Mouse (Mus musculus) intestine, embryonic 15.5 days (tissue): Measurements from ENCODE around the gene Parp3. TPM values are rescaled to one million over a fixed set of nuclear protein-coding genes. Genes with fewer than 3 reads are reported as not detected.

Experiments used
- ATAC-seq: fragments of 200-750 bp; cut with Nextera tagmentation; 2 replicates; pipeline ENCODE4 v1.8.0; 2017; ENCODE audit warnings: moderate TSS enrichment, moderate library complexity
- H3K27ac ChIP-seq: fragments of 300-500 bp; sonication (generic); 2 replicates; pipeline ENCODE4 v1.5.1; 2015; ENCODE audit warnings: mild to moderate bottlenecking, inconsistent platforms
- H3K27me3 ChIP-seq: fragments of 300-500 bp; sonication (generic); replicated peaks from 2 replicates; pipeline ENCODE4 v1.6.1; 2015; ENCODE audit warnings: inconsistent platforms
- H3K36me3 ChIP-seq: fragments of 300-500 bp; sonication (generic); 2 replicates; pipeline ENCODE4 v1.6.1; 2015; ENCODE audit warnings: inconsistent platforms
- H3K4me1 ChIP-seq: fragments of 300-500 bp; sonication (generic); replicated peaks from 2 replicates; pipeline ENCODE4 v1.6.1; 2015; ENCODE audit warnings: inconsistent platforms
- H3K4me2 ChIP-seq: fragments of 300-500 bp; sonication (generic); replicated peaks from 2 replicates; pipeline ENCODE4 v1.6.1; 2015; ENCODE audit warnings: mild to moderate bottlenecking, inconsistent platforms
- H3K4me3 ChIP-seq: fragments of 300-500 bp; sonication (generic); replicated peaks from 2 replicates; pipeline ENCODE4 v1.5.1; 2015; ENCODE audit warnings: inconsistent platforms
- H3K9ac ChIP-seq: fragments of 300-500 bp; sonication (generic); 2 replicates; pipeline ENCODE4 v1.6.1; 2015; ENCODE audit warnings: inconsistent platforms
- H3K9me3 ChIP-seq: fragments of 300-500 bp; sonication (generic); 2 replicates; pipeline ENCODE4 v1.6.1; 2016; ENCODE audit warnings: inconsistent platforms
- WGBS: fragments of 180-500 bp; shearing (Covaris S2); methylation state at CpG from one replicate; pipeline ENCODE4 v1.1.7; 2015; 5-methylcytosine and 5-hydroxymethylcytosine counted together
- polyA plus RNA-seq: library from polyadenylated mRNA; unstranded; fragments of >200 nt; fragmentation: Nextera tagmentation; extraction: Ambion mirVana; gene quantifications from 2 replicates; pipeline ENCODE4 v1.2.1, GENCODE M21; 2015

Parp3 gene
- polyA plus RNA-seq, 1 experiment from 2014 or later, result 2.5 TPM

DNA sequence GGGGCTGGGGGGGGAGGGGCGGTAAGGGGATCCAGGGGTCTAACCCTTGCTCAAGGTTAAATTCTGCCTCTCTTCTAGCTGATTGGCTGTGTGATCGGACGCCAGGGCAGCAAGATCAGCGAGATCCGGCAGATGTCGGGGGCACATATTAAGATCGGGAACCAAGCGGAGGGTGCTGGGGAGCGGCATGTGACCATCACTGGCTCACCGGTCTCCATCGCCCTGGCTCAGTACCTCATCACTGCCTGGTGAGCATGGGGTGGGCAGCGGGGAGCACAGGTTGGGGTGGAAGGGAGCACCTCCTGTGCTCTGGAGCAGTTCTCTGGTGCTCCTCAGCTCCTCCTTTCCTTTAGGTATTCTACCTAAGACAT lies 14.3 kb downstream of the Parp3 start:
- WGBS, result 95% methylated on average over 12 of the region's 12 CpGs
- H3K36me3 ChIP-seq, result peaks cover 14% of the 10 kb centered on the region; the same call in 1 of the 2 replicates
- no peak overlapping the region for H3K4me3 ChIP-seq
- H3K9me3 ChIP-seq, result no peaks in the 10 kb centered on the region
- H3K9ac ChIP-seq, result no peak overlapping the region
- no peak overlapping the region for H3K4me2 ChIP-seq
- no peak for ATAC-seq
- peaks cover 17% of the 10 kb centered on the region for H3K27me3 ChIP-seq
- peaks cover 11% of the 10 kb centered on the region for H3K4me1 ChIP-seq
- no peak overlapping the region for H3K27ac ChIP-seq

- ATAC-seq, result no peak
- Histone ChIP-seq H3K27ac (no peak overlapping the region), H3K9me3 (no peaks in the 10 kb centered on the region), H3K9ac (no peak overlapping the region), H3K4me3 (no peak overlapping the region), H3K27me3 (peaks cover 17% of the 10 kb centered on the region), H3K36me3 (peaks cover 14% of the 10 kb centered on the region; the same call in 1 of the 2 replicates), H3K4me2 (no peak overlapping the region), H3K4me1 (peaks cover 15% of the 10 kb centered on the region)
- 86% methylated on average over 16 of the region's 16 CpGs for WGBS
Observed at GRCm38 (mm10) chr9:106461641-106462429, 14.9 kb downstream of the Parp3 start.

DNA sequence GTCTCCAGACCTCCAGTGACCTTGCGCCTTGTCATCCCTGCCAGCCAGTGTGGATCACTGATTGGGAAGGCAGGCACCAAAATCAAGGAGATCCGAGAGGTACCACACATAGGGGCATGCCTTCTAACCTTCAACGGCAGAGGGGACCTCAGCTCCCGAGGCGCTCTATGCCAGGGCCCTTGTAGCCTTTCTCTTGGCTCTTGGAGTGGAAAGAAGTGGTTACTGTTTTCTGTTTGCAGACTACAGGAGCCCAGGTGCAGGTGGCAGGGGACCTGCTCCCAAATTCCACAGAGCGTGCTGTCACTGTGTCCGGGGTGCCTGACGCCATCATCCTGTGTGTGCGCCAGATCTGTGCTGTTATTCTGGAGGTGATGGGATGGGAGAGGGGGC lies 15.7 kb downstream of the Parp3 start:
- H3K4me1 ChIP-seq, result peaks cover 23% of the 10 kb centered on the region
- 86% methylated on average over 9 of the region's 9 CpGs for WGBS
- no peak overlapping the region for H3K4me3 ChIP-seq
- H3K4me2 ChIP-seq, result no peak overlapping the region
- peaks cover 17% of the 10 kb centered on the region for H3K27me3 ChIP-seq
- H3K9ac ChIP-seq, result no peak overlapping the region
- ATAC-seq, result no peak
- H3K27ac ChIP-seq, result no peak overlapping the region
- no peaks in the 10 kb centered on the region for H3K9me3 ChIP-seq
- peaks cover 14% of the 10 kb centered on the region; the same call in 1 of the 2 replicates for H3K36me3 ChIP-seq

GRCm38 (mm10) chr9:106460401-106461025 lies 16.2 kb downstream of the Parp3 start:
- no peak overlapping the region for H3K9ac ChIP-seq
- peaks cover 25% of the 10 kb centered on the region for H3K4me1 ChIP-seq
- H3K4me2 ChIP-seq, result no peak overlapping the region
- no peaks in the 10 kb centered on the region for H3K9me3 ChIP-seq
- 81% methylated on average over 18 of the region's 18 CpGs for WGBS
- peaks cover 14% of the 10 kb centered on the region; the same call in 1 of the 2 replicates for H3K36me3 ChIP-seq
- no peak for ATAC-seq
- H3K27me3 ChIP-seq, result peaks cover 13% of the 10 kb centered on the region
- no peak overlapping the region for H3K4me3 ChIP-seq
- no peak overlapping the region for H3K27ac ChIP-seq

DNA sequence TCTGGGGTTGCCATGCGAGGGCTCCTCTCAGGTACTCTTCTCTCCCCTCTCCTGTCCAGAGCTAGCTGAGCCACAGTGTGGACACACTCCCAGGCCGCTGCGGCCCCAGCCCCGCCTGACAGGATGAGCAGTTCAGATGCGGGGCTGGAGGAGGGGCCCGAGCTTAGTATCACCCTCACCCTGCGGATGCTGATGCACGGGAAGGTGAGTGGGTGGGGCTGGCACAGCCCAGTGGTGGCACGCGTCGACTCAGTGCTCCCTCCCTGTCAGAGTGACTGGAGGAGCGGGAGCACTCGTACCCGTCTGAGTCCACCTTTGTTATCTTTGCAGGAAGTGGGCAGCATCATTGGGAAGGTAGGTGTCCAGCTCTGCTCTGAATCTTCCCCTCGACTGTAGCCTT lies 16.8 kb downstream of the Parp3 start:
- no peak overlapping the region for H3K27ac ChIP-seq
- no peak for ATAC-seq
- H3K36me3 ChIP-seq, result peaks cover 14% of the 10 kb centered on the region; the same call in 1 of the 2 replicates
- no peak overlapping the region for H3K4me3 ChIP-seq
- 77% methylated on average over 15 of the region's 15 CpGs for WGBS
- H3K4me2 ChIP-seq, result no peak overlapping the region
- peaks cover 7% of the 10 kb centered on the region; the same call in 1 of the 2 replicates for H3K27me3 ChIP-seq
- H3K9me3 ChIP-seq, result no peaks in the 10 kb centered on the region
- H3K4me1 ChIP-seq, result peaks cover 27% of the 10 kb centered on the region
- no peak overlapping the region for H3K9ac ChIP-seq

DNA sequence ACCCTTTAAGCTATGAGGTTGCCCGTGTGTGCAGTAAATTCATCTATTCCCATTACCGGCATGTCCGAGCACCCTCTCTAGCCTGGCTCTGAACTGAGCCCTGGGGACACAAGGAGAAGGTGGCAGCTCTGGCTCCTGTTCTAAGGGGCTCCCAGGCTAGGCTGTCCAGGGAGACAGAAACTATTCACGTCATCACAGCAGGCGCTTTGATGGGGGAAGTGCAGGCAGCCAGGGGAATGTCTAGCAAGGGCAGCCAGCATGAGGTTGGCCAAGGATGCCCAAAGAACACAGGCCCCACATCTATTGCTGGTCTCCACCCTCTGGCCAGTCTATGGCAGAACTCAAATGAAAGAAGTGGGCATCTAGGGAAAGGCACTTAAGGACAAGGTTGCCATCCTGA lies 18.8 kb downstream of the Parp3 start:
- no peak for ATAC-seq
- Histone ChIP-seq H3K36me3 (peaks cover 9% of the 10 kb centered on the region; the same call in 1 of the 2 replicates), H3K4me1 (peaks cover 36% of the 10 kb centered on the region), H3K4me2 (no peak overlapping the region), H3K27ac (no peak overlapping the region), H3K4me3 (no peak overlapping the region), H3K27me3 (no peaks in the 10 kb centered on the region), H3K9ac (no peak overlapping the region), H3K9me3 (no peaks in the 10 kb centered on the region)
- WGBS, result 74% methylated on average over 5 of the region's 5 CpGs

- WGBS, result 53% methylated on average over 9 of the region's 9 CpGs
- H3K4me3 ChIP-seq, result no peak overlapping the region
- H3K4me2 ChIP-seq, result peak overlapping the region; percentile 93
- no peaks in the 10 kb centered on the region for H3K9me3 ChIP-seq
- H3K27me3 ChIP-seq, result no peaks in the 10 kb centered on the region
- peaks cover 41% of the 10 kb centered on the region for H3K4me1 ChIP-seq
- H3K9ac ChIP-seq, result peak overlapping the region; percentile 5; the same call in 1 of the 2 replicates
- ATAC-seq, result no peak
- H3K27ac ChIP-seq, result peak overlapping the region; percentile 36; the same call in 1 of the 2 replicates
- H3K36me3 ChIP-seq, result peaks cover 8% of the 10 kb centered on the region; the same call in 1 of the 2 replicates
Observed at GRCm38 (mm10) chr9:106457163-106457559, 19.6 kb downstream of the Parp3 start.

DNA sequence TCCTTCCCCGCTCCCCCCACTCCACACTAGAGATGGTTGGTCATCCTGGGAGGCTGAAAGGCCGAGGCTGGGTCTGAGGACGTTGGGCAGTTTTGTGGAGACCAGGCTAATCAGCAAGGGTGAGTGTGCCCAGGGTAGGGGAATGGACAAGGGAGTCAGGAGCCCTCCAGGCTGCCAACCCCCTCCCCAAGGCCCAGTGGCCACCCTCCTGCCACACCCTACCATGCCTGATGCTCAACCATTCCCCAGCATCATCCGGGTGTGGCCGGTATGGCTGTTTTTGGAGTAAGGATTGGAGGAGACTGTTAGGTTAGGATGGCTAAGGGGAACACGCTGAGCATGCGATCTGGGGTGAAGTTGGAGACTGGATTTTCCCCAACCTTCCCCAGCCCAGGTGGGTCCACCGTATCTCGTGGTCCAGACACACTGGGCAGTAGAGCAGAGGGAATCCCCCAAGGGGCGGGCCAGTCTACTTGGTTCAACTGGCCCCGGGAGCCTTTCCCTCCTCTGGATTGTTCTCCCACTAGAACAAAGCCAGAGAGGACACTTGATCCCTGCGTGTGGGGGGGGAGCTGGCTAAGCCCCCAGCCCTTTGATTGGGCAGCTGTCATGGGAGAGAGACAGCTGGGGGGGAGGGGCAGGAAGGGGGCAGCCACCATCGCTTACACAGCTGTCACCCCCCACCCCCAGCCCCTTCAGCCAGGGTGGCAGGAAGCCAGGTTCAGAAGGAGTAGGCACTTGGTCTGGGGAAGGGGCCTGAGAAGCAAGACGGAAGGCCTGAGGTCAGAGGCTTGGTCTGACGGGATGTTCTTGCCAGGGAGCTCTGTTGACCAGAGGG lies 20.2 kb downstream of the Parp3 start:
- ATAC-seq, result no peak
- peaks cover 5% of the 10 kb centered on the region; the same call in 1 of the 2 replicates for H3K36me3 ChIP-seq
- peak overlapping the region; percentile 93 for H3K4me2 ChIP-seq
- no peaks in the 10 kb centered on the region for H3K27me3 ChIP-seq
- peak overlapping the region; percentile 5; the same call in 1 of the 2 replicates for H3K9ac ChIP-seq
- WGBS, result 42% methylated on average over 15 of the region's 15 CpGs
- no peaks in the 10 kb centered on the region for H3K9me3 ChIP-seq
- peaks cover 44% of the 10 kb centered on the region for H3K4me1 ChIP-seq
- no peak overlapping the region for H3K4me3 ChIP-seq
- H3K27ac ChIP-seq, result peak overlapping the region; percentile 36; the same call in 1 of the 2 replicates

GRCm38 (mm10) chr9:106454888-106455681 lies 21.7 kb downstream of the Parp3 start:
- H3K4me2 ChIP-seq, result peak overlapping the region; percentile 93
- no peaks in the 10 kb centered on the region for H3K36me3 ChIP-seq
- no peaks in the 10 kb centered on the region for H3K9me3 ChIP-seq
- 13% methylated on average over 17 of the region's 17 CpGs for WGBS
- H3K9ac ChIP-seq, result peak overlapping the region; percentile 70
- peak overlapping the region; percentile 66 for H3K4me3 ChIP-seq
- peak overlapping the region; percentile 36; the same call in 1 of the 2 replicates for H3K27ac ChIP-seq
- ATAC-seq, result no peak
- H3K4me1 ChIP-seq, result peaks cover 59% of the 10 kb centered on the region
- H3K27me3 ChIP-seq, result no peaks in the 10 kb centered on the region

GRCm38 (mm10) chr9:106454071-106454761 lies 22.5 kb downstream of the Parp3 start:
- WGBS, result 5% methylated on average over 19 of the region's 20 CpGs
- Histone ChIP-seq H3K4me3 (peak overlapping the region; percentile 66), H3K9me3 (no peaks in the 10 kb centered on the region), H3K9ac (peak overlapping the region; percentile 70), H3K27me3 (no peaks in the 10 kb centered on the region), H3K4me1 (peaks cover 66% of the 10 kb centered on the region), H3K36me3 (no peaks in the 10 kb centered on the region), H3K27ac (peak overlapping the region; percentile 81), H3K4me2 (peak overlapping the region; percentile 93)
- ATAC-seq, result peak; percentile 27
